Mouse (Mus musculus) hematopoietic multipotent progenitor cell, adult 10-12 weeks (in vitro differentiated cells): ENCODE measurements around the gene Gm2075. TPM values are rescaled to one million over a fixed set of nuclear protein-coding genes. Genes with fewer than 3 reads are reported as not detected.

Experiments
- polyA plus RNA-seq: library from polyadenylated mRNA; stranded (reverse); fragments of >175 nt; gene quantifications from 2 replicates; pipeline ENCODE4 v1.2.3, GENCODE M21; 2012; ENCODE audit warnings: low replicate concordance

Gene Gm2075
- not detected in 2 replicates for polyA plus RNA-seq

GRCm38 (mm10) chr12:88011548-88011947 lies at the start of gene Gm2075:
Gene Gm2075, plus strand, starts transcription at chr12:88011848.

GRCm38 (mm10) chr12:88018671-88019070 lies 7.0 kb downstream of the Gm2075 start, which contains the start of gene Gm6803:
Gene Gm6803, minus strand, starts transcription at chr12:88018771.

GRCm38 (mm10) chr12:88026704-88027103 lies 15.1 kb downstream of the Gm2075 start, which contains the start of gene Gm2056:
Gene Gm2056, plus strand, starts transcription at chr12:88027004.

Other genes starting within 250 kb of the Gm2075 start
- not detected in 2 replicates for gene Gm21319, start 236.1 kb upstream of the Gm2075 start, polyA plus RNA-seq
- gene Gm21936, start 216.3 kb upstream of the Gm2075 start, polyA plus RNA-seq, result not detected in 2 replicates
- gene BB287469, start 195.3 kb upstream of the Gm2075 start, polyA plus RNA-seq, result not detected in 2 replicates
- not detected in 2 replicates for gene Gm2001, start 169.5 kb upstream of the Gm2075 start, polyA plus RNA-seq
- not detected in 2 replicates for gene Gm2016, start 137.8 kb upstream of the Gm2075 start, polyA plus RNA-seq
- not detected in 2 replicates for gene Gm2022, start 116.5 kb upstream of the Gm2075 start, polyA plus RNA-seq
- not detected in 2 replicates for gene Gm2035, start 92.0 kb upstream of the Gm2075 start, polyA plus RNA-seq
- 0.21 TPM in 1 of 2 replicates, not detected in the other for gene Gm2042, start 57.8 kb upstream of the Gm2075 start, polyA plus RNA-seq
- gene Gm6803, start 6.9 kb downstream of the Gm2075 start, polyA plus RNA-seq, result not detected in 2 replicates
- gene Gm2056, start 15.2 kb downstream of the Gm2075 start, polyA plus RNA-seq, result not detected in 2 replicates
- gene Gm16368, start 71.8 kb downstream of the Gm2075 start, polyA plus RNA-seq, result not detected in 2 replicates
- not detected in 2 replicates for gene Gm10436, start 170.3 kb downstream of the Gm2075 start, polyA plus RNA-seq
- gene Gm8332, start 238.3 kb downstream of the Gm2075 start, polyA plus RNA-seq, result not detected in 2 replicates